Mouse (Mus musculus) ES-Bruce4 (cell line): ENCODE measurements at regions not wholly inside any gene's neighbourhood (a gene's known extent, or its start where the extent isn't known, plus 50 kb on each side); places are given as distances from the start of the nearest gene placed in this dataset.

ENCODE experiments used
- CTCF ChIP-seq: IDR thresholded peaks from one replicate; pipeline ENCODE4 v1.8.1; 2011; ENCODE audit warnings: low read depth, low read length
- POLR2A ChIP-seq: IDR thresholded peaks from one replicate; pipeline ENCODE4 v1.8.1; 2011; ENCODE audit warnings: low read length; ENCODE audit not compliant: insufficient read depth

DNA sequence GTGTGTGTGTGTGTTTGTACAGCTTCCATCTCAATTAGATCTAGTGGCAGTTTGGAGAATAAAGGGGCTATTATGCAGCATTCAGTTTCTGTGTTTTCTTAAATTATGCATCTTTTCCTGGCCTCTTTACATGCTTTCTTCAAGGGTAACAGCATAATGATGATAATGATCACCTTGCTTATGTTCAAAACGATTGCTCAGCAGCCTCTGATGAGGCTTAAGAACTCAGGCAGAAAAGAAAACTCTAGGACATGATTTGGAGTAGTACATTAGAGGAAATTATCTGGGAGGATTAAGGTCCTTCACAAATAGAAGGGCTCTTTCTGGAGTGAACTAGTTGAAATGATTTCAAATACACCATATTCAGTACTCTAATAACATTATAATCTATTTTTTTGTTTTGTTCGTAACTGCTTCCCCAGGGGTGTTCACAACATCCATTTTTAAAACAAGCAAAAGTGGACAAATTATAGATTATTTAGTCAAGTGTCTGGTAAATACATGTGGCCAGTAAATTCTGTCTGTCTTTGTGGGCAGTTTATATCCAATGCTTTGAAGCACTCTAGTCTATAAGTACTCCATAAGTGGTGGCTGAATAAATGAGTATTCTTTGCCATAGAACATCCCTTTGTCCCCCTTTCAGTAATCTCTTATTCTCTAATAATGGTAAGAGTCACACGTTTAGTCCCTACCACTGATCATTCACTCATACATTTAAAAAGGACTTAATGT, 526.9 kb upstream of the Kif18a start:
- TF ChIP-seq CTCF (no peak), POLR2A (no peak)
